Mouse (Mus musculus) bone marrow macrophage, adult 2 months (primary cell): Measurements from ENCODE around the gene Tasp1.

Source experiments
- CTCF ChIP-seq: IDR thresholded peaks from 2 replicates; pipeline ENCODE4 v1.5.1; 2012; ENCODE audit warnings: low read depth, mild to moderate bottlenecking, low read length, moderate library complexity
- POLR2A ChIP-seq: IDR thresholded peaks from 2 replicates; pipeline ENCODE4 v1.6.1; 2012; ENCODE audit warnings: mild to moderate bottlenecking, low read depth, low read length, borderline replicate concordance

DNA sequence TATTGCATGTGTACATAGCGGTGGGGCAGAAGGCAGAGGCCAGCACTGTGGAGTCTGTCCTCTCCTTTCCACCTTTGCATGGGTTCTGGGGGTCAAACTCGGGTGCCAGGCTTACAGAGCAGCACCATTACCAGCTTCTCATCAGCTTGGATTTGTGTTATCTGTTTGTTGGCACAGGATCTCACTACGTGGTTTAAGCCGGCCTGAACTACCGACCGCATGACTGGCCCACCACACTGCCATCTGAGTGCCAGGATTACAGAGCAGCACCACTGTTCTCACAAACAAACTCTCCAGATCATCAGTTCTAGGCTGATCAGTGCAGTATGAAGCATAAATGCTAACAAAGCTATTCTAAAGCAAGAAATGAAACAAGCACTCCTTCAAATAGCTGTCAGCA, 8.5 kb downstream of the Tasp1 start:
- no peak for TF ChIP-seq CTCF
- no peak for TF ChIP-seq POLR2A
